Comparison of ENCODE assay signal across 9 mouse cellular contexts in genomic region chr7:45812921-45813320, GRCm38 (mm10). TPM values are rescaled to one million over a fixed set of nuclear protein-coding genes. Genes with fewer than 3 reads are reported as not detected.
DNase-seq lines count a peak whose midpoint lies in the region; ATAC-seq and TF ChIP-seq lines count a peak whose summit lies in the region.
"Had no signal": no experiment of that assay in that cellular context is flagged by ENCODE, and none has a peak within 500 bp of the region (broad histone marks: within the 10 kb centered on the region; RNA-seq: fewer than 3 reads in every experiment).

No protein-coding gene starts in this region.

- H3K27ac ChIP-seq in cerebellum, adult 2 months (ENCODE audit: insufficient read depth, low read length): no peak overlapping the region
- peak overlapping the region; percentile 39; the same call in 1 of the 2 replicates for H3K27ac ChIP-seq in neural tube, embryonic 11.5 days (ENCODE audit: low read depth, low read length)
- no peak overlapping the region for H3K27ac ChIP-seq in liver, embryonic 12.5 days

- H3K27me3 ChIP-seq in cerebellum, adult 2 months (ENCODE audit: control insufficient read depth, insufficient read depth, low read length): no peaks in the 10 kb centered on the region
- no peaks in the 10 kb centered on the region for H3K27me3 ChIP-seq in neural tube, embryonic 11.5 days (ENCODE audit: control insufficient read depth, insufficient read depth, low read length)
- no peaks in the 10 kb centered on the region for H3K27me3 ChIP-seq in liver, embryonic 12.5 days (replicated peaks)

- no peak for DNase-seq in cerebellum, adult 2 months
- no peak for DNase-seq in cerebellum, postnatal 10 days
- DNase-seq in neural tube, embryonic 11.5 days (ENCODE audit: low spot score): no peak
- no peak for DNase-seq in neural tube, embryonic 10.5 days (ENCODE audit: extremely low spot score, low spot score)
- no peak for DNase-seq in frontal cortex, adult 2 months (ENCODE audit: extremely low spot score in 1 of 2, low spot score in 1 of 2)
- DNase-seq in gastrocnemius, postnatal 14 days: no peak
- DNase-seq in lung, adult 2 months: no peak

- intact Hi-C loops in gastrocnemius, postnatal 14 days (cut with DNase I; ENCODE audit: low total_unique reads): no loop called here

- TF ChIP-seq POLR2A in cerebellum, adult 2 months (IDR thresholded peaks at IDR 0.05; ENCODE audit: borderline replicate concordance, insufficient read depth, low read length): no peak
- TF ChIP-seq POLR2A in lung, adult 2 months (IDR thresholded peaks at IDR 0.05; ENCODE audit: borderline replicate concordance, extremely low read depth, low read depth, low read length): no peak

- no peak for ATAC-seq in neural tube, embryonic 11.5 days (ENCODE audit: insufficient read depth, low FRiP score, low TSS enrichment)
- no peak for ATAC-seq in liver, embryonic 12.5 days

- WGBS in cerebellum, adult 2 months: 70% methylated on average over 8 of the region's 8 CpGs
- 91% methylated on average over 8 of the region's 8 CpGs for WGBS in neural tube, embryonic 11.5 days
- WGBS in liver, embryonic 12.5 days (ENCODE audit: insufficient replicate concordance): 91% methylated on average over 8 of the region's 8 CpGs
- WGBS in lung, adult 2 months: 78% methylated on average over 8 of the region's 8 CpGs

- TF ChIP-seq CTCF in cerebellum, adult 2 months (IDR thresholded peaks at IDR 0.05; ENCODE audit: borderline replicate concordance, insufficient read depth, low read depth, low read length): no peak
- no peak for TF ChIP-seq CTCF in lung, adult 2 months (IDR thresholded peaks at IDR 0.05; ENCODE audit: insufficient read depth, low read length)

- no peaks in the 10 kb centered on the region for H3K9me3 ChIP-seq in neural tube, embryonic 11.5 days (ENCODE audit: control insufficient read depth, low read length)
- no peaks in the 10 kb centered on the region for H3K9me3 ChIP-seq in liver, embryonic 12.5 days (replicated peaks)

- H3K36me3 ChIP-seq in neural tube, embryonic 11.5 days (ENCODE audit: control insufficient read depth, insufficient read depth, low read length): peaks cover 36% of the 10 kb centered on the region
- peaks cover 51% of the 10 kb centered on the region for H3K36me3 ChIP-seq in liver, embryonic 12.5 days

- peak overlapping the region; percentile 96 for H3K4me3 ChIP-seq in cerebellum, adult 2 months (replicated peaks; ENCODE audit: insufficient read depth, low read depth, low read length)
- H3K4me3 ChIP-seq in neural tube, embryonic 11.5 days (ENCODE audit: low read depth, low read length): peak overlapping the region; percentile 92
- peak overlapping the region; percentile 93 for H3K4me3 ChIP-seq in liver, embryonic 12.5 days
- no peak overlapping the region for H3K4me3 ChIP-seq in lung, adult 2 months (replicated peaks; ENCODE audit: extremely low read depth, low read depth, low read length)

- H3K9ac ChIP-seq in neural tube, embryonic 11.5 days (ENCODE audit: low read length): peak overlapping the region; percentile 99
- peak overlapping the region; percentile 96 for H3K9ac ChIP-seq in liver, embryonic 12.5 days

- H3K4me2 ChIP-seq in neural tube, embryonic 11.5 days (ENCODE audit: low read depth): peak overlapping the region; percentile 88
- peak overlapping the region; percentile 93 for H3K4me2 ChIP-seq in liver, embryonic 12.5 days

- peaks cover 23% of the 10 kb centered on the region for H3K4me1 ChIP-seq in cerebellum, adult 2 months (ENCODE audit: control insufficient read depth, insufficient read depth, low read length)
- peaks cover 10% of the 10 kb centered on the region for H3K4me1 ChIP-seq in neural tube, embryonic 11.5 days (ENCODE audit: control insufficient read depth, insufficient read depth, low read length)
- peaks cover 32% of the 10 kb centered on the region for H3K4me1 ChIP-seq in liver, embryonic 12.5 days
- peaks cover 6% of the 10 kb centered on the region for H3K4me1 ChIP-seq in lung, adult 2 months (ENCODE audit: control insufficient read depth, insufficient read depth, low read length)

RNA-seq across cellular contexts. Expression of gene Cyth2, which starts 1.5 kb away (rescaled TPM):
- 112 and 116 TPM in 2 replicates for polyA plus RNA-seq in cerebellum, adult 2 months (2012; rRNA removed)
- 223 and 239 TPM in 2 replicates for polyA plus RNA-seq in neural tube, embryonic 11.5 days (2014; fragmentation: Nextera tagmentation; extraction: Ambion mirVana)
- 47.1 and 54.2 TPM in 2 replicates for polyA plus RNA-seq in liver, embryonic 12.5 days (2016; fragmentation: Nextera tagmentation; extraction: Ambion mirVana)
- polyA plus RNA-seq in frontal cortex, adult 2 months (2012; rRNA removed): 158 and 167 TPM in 2 replicates
- total RNA-seq in gastrocnemius, postnatal 14 days (2021): 10 to 100 TPM; 34.6 to 35.8 TPM
- polyA plus RNA-seq in lung, adult 2 months (2012; rRNA removed): 42.6 and 57.7 TPM in 2 replicates

RNA-seq across cellular contexts. Expression of gene Kcnj14, which starts 11.7 kb away (rescaled TPM):
- 6.0 and 7.3 TPM in 2 replicates for polyA plus RNA-seq in cerebellum, adult 2 months (2012; rRNA removed)
- polyA plus RNA-seq in neural tube, embryonic 11.5 days (2014; fragmentation: Nextera tagmentation; extraction: Ambion mirVana): 0.88 and 1.4 TPM in 2 replicates
- 0.27 and 0.50 TPM in 2 replicates for polyA plus RNA-seq in liver, embryonic 12.5 days (2016; fragmentation: Nextera tagmentation; extraction: Ambion mirVana)
- 2.1 and 2.6 TPM in 2 replicates for polyA plus RNA-seq in frontal cortex, adult 2 months (2012; rRNA removed)
- total RNA-seq in gastrocnemius, postnatal 14 days (2021): under 1 TPM; 0.16 to 0.18 TPM
- polyA plus RNA-seq in lung, adult 2 months (2012; rRNA removed): 0.43 and 0.49 TPM in 2 replicates
- total RNA-seq: hematopoietic stem cell, adult 5-6 weeks had no signal

RNA-seq across cellular contexts. Expression of gene Grwd1, which starts 17.8 kb away (rescaled TPM):
- 14.9 and 15.5 TPM in 2 replicates for polyA plus RNA-seq in cerebellum, adult 2 months (2012; rRNA removed)
- polyA plus RNA-seq in neural tube, embryonic 11.5 days (2014; fragmentation: Nextera tagmentation; extraction: Ambion mirVana): 69.8 and 76.5 TPM in 2 replicates
- polyA plus RNA-seq in liver, embryonic 12.5 days (2016; fragmentation: Nextera tagmentation; extraction: Ambion mirVana): 61.4 and 67.0 TPM in 2 replicates
- 17.9 TPM in 2 replicates for polyA plus RNA-seq in frontal cortex, adult 2 months (2012; rRNA removed)
- total RNA-seq in gastrocnemius, postnatal 14 days (2021): 10 to 100 TPM; 10.5 to 16.5 TPM
- polyA plus RNA-seq in lung, adult 2 months (2012; rRNA removed): 7.9 and 11.8 TPM in 2 replicates

RNA-seq across cellular contexts. Expression of gene Sult2b1, which starts 28.5 kb away (rescaled TPM):
- 10.6 and 10.8 TPM in 2 replicates for polyA plus RNA-seq in cerebellum, adult 2 months (2012; rRNA removed)
- 1.1 and 1.8 TPM in 2 replicates for polyA plus RNA-seq in neural tube, embryonic 11.5 days (2014; fragmentation: Nextera tagmentation; extraction: Ambion mirVana)
- 0.77 and 0.81 TPM in 2 replicates for polyA plus RNA-seq in liver, embryonic 12.5 days (2016; fragmentation: Nextera tagmentation; extraction: Ambion mirVana)
- polyA plus RNA-seq in frontal cortex, adult 2 months (2012; rRNA removed): 15.2 and 17.7 TPM in 2 replicates
- total RNA-seq in gastrocnemius, postnatal 14 days (2021): not detected
- 5.5 and 19.3 TPM in 2 replicates for polyA plus RNA-seq in lung, adult 2 months (2012; rRNA removed)

RNA-seq across cellular contexts. Expression of gene Lmtk3, which starts 29.4 kb away (rescaled TPM):
- polyA plus RNA-seq in cerebellum, adult 2 months (2012; rRNA removed): 126 and 130 TPM in 2 replicates
- polyA plus RNA-seq in neural tube, embryonic 11.5 days (2014; fragmentation: Nextera tagmentation; extraction: Ambion mirVana): 3.8 and 4.3 TPM in 2 replicates
- 0.10 and 0.32 TPM in 2 replicates for polyA plus RNA-seq in liver, embryonic 12.5 days (2016; fragmentation: Nextera tagmentation; extraction: Ambion mirVana)
- 170 and 198 TPM in 2 replicates for polyA plus RNA-seq in frontal cortex, adult 2 months (2012; rRNA removed)
- under 1 TPM; 0.11 to 0.39 TPM for total RNA-seq in gastrocnemius, postnatal 14 days (2021)
- 0.70 and 1.5 TPM in 2 replicates for polyA plus RNA-seq in lung, adult 2 months (2012; rRNA removed)
